28 mouse cellular contexts compared by ENCODE assay signal in genomic region chr12:89159353-89159752, GRCm38 (mm10).
DNase-seq lines count a peak whose midpoint lies in the region; ATAC-seq and TF ChIP-seq lines count a peak whose summit lies in the region.
"Had no signal": no experiment of that assay in that cellular context is flagged by ENCODE, and none has a peak within 500 bp of the region (broad histone marks: within the 10 kb centered on the region; RNA-seq: fewer than 3 reads in every experiment).

No protein-coding gene starts in this region.

- no peak for ATAC-seq in stomach, postnatal 0 days (ENCODE audit: low FRiP score, low TSS enrichment)
- no peak for ATAC-seq in midbrain, postnatal 0 days (ENCODE audit: low FRiP score)
- ATAC-seq: forebrain, embryonic 14.5 days; midbrain, embryonic 16.5 days had no signal

- H3K4me3 ChIP-seq in stomach, postnatal 0 days (ENCODE audit: low read depth, low read length): no peak overlapping the region
- H3K4me3 ChIP-seq in midbrain, postnatal 0 days (ENCODE audit: low read depth, low read length): no peak overlapping the region
- H3K4me3 ChIP-seq: heart, adult 2 months; heart, embryonic 13.5 days; hindbrain, embryonic 15.5 days; myocyte; neural tube, embryonic 13.5 days had no signal

- 63% methylated on average over 8 of the region's 8 CpGs for WGBS in stomach, postnatal 0 days
- WGBS in midbrain, postnatal 0 days: 78% methylated on average over 8 of the region's 8 CpGs

- no peaks in the 10 kb centered on the region for H3K36me3 ChIP-seq in stomach, postnatal 0 days (ENCODE audit: control insufficient read depth, insufficient read depth, low read length)
- H3K36me3 ChIP-seq in midbrain, postnatal 0 days (ENCODE audit: insufficient read depth, low read length): no peaks in the 10 kb centered on the region
- H3K36me3 ChIP-seq: G1E; heart, embryonic 13.5 days; hindbrain, embryonic 15.5 days; neural tube, embryonic 13.5 days had no signal

- peak; percentile 89 for DNase-seq in heart, adult 11 months
- no peak for DNase-seq in heart, adult 8-10 months (ENCODE audit: low spot score)
- peak; percentile 4 for DNase-seq in ovary, adult 18-20 months (ENCODE audit: low spot score)
- no peak for DNase-seq in ovary, postnatal 36 days (ENCODE audit: low spot score)
- DNase-seq in lung, postnatal 14 days: peak; percentile 25
- DNase-seq in stomach, postnatal 0 days (ENCODE audit: low spot score): no peak
- DNase-seq in midbrain, postnatal 0 days (ENCODE audit: low spot score): no peak
- DNase-seq in cerebellum, adult 9-11 months: no peak
- DNase-seq: adrenal gland, adult 8-10 months; cerebellum, adult 8-10 months; cerebellum, postnatal 36 days; gastrocnemius, postnatal 36 days; heart, adult 2 months; heart, postnatal 10 days; kidney, adult 18-20 months; layer of hippocampus, adult 9-11 months; retina, postnatal 1 day; right cerebral cortex, postnatal 14 days; thymus, postnatal 25 days had no signal

- no peak overlapping the region for H3K27ac ChIP-seq in stomach, postnatal 0 days (replicated peaks)
- no peak overlapping the region for H3K27ac ChIP-seq in midbrain, postnatal 0 days (ENCODE audit: low read depth, low read length)
- H3K27ac ChIP-seq: heart, adult 2 months; heart, embryonic 13.5 days; hindbrain, embryonic 15.5 days; neural tube, embryonic 13.5 days had no signal

- TF ChIP-seq CTCF in stomach, postnatal 0 days (IDR thresholded peaks at IDR 0.05; ENCODE audit: low read depth): no peak
- no peak for TF ChIP-seq CTCF in midbrain, postnatal 0 days (IDR thresholded peaks at IDR 0.05)

- peak; percentile 55 for TF ChIP-seq EP300 in stomach, postnatal 0 days (optimal IDR thresholded peaks at IDR 0.05)

- H3K9me3 ChIP-seq in stomach, postnatal 0 days (ENCODE audit: control insufficient read depth, low read length): no peaks in the 10 kb centered on the region
- no peaks in the 10 kb centered on the region for H3K9me3 ChIP-seq in midbrain, postnatal 0 days (ENCODE audit: low read length)
- H3K9me3 ChIP-seq: G1E; heart, embryonic 13.5 days; hindbrain, embryonic 15.5 days; neural tube, embryonic 13.5 days had no signal

- no peak overlapping the region for H3K4me2 ChIP-seq in stomach, postnatal 0 days (replicated peaks; ENCODE audit: low read depth)
- no peak overlapping the region for H3K4me2 ChIP-seq in midbrain, postnatal 0 days (ENCODE audit: low read depth, low read length, poor library complexity, severe bottlenecking)
- H3K4me2 ChIP-seq: heart, embryonic 13.5 days; hindbrain, embryonic 15.5 days; liver, embryonic 11.5 days; midbrain, embryonic 11.5 days; neural tube, embryonic 13.5 days had no signal

- H3K4me1 ChIP-seq in stomach, postnatal 0 days (replicated peaks; ENCODE audit: control insufficient read depth, insufficient read depth): no peaks in the 10 kb centered on the region
- H3K4me1 ChIP-seq in midbrain, postnatal 0 days (ENCODE audit: insufficient read depth, low read length): no peaks in the 10 kb centered on the region
- H3K4me1 ChIP-seq: heart, embryonic 13.5 days; hindbrain, embryonic 15.5 days; neural tube, embryonic 13.5 days had no signal

- no peaks in the 10 kb centered on the region for H3K27me3 ChIP-seq in stomach, postnatal 0 days (ENCODE audit: control insufficient read depth, insufficient read depth, low read length)
- H3K27me3 ChIP-seq in midbrain, postnatal 0 days (ENCODE audit: insufficient read depth, low read length): no peaks in the 10 kb centered on the region
- H3K27me3 ChIP-seq: heart, embryonic 13.5 days; hindbrain, embryonic 15.5 days; neural tube, embryonic 13.5 days had no signal

- H3K9ac ChIP-seq in stomach, postnatal 0 days (ENCODE audit: low read length): no peak overlapping the region
- no peak overlapping the region for H3K9ac ChIP-seq in midbrain, postnatal 0 days (replicated peaks; ENCODE audit: low read length, poor library complexity, severe bottlenecking)
- H3K9ac ChIP-seq: heart, embryonic 13.5 days; hindbrain, embryonic 15.5 days; neural tube, embryonic 13.5 days had no signal

Comparison
In these comparisons a context has a peak if more than half of its experiments do, and no peak if none do; other contexts are left out.
1. DNase-seq: peak in heart, adult 11 months (single experiment), ovary, adult 18-20 months (single experiment) and lung, postnatal 14 days (single experiment); none in heart, adult 8-10 months (single experiment), ovary, postnatal 36 days (single experiment), stomach, postnatal 0 days (single experiment), midbrain, postnatal 0 days (single experiment) and cerebellum, adult 9-11 months (single experiment).